31 mouse cellular contexts compared by ENCODE assay signal in the genomic region with DNA sequence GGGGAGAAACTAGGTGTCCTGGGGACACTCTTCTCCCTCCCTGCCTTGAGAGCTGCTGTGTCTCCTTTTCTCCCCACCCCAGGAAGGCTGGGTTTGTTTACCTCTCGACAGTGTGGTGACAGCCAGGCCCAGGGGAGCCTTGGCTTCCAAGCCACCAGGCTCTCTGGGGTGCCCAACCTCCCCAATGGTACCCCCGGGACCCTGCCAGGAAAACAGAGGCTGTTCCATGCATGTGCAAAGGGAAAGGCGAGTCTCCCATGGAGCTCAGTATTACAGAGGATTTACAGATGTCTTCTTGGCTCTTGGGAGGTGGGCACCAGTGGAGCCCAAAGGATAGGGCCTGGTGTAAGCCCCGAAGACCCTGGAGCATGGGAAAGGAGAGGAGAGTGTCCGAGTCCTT. TPM values are rescaled to one million over a fixed set of nuclear protein-coding genes. Genes with fewer than 3 reads are reported as not detected.
DNase-seq lines count a peak whose midpoint lies in the region; ATAC-seq and TF ChIP-seq lines count a peak whose summit lies in the region.
"Had no signal": no experiment of that assay in that cellular context is flagged by ENCODE, and none has a peak within 500 bp of the region (broad histone marks: within the 10 kb centered on the region; RNA-seq: fewer than 3 reads in every experiment).

No protein-coding gene starts in this region.

- no peaks in the 10 kb centered on the region for H3K9me3 ChIP-seq in midbrain, embryonic 11.5 days (ENCODE audit: control insufficient read depth, low read length)
- H3K9me3 ChIP-seq in midbrain, postnatal 0 days (ENCODE audit: low read length), result no peaks in the 10 kb centered on the region
- H3K9me3 ChIP-seq: forebrain, embryonic 12.5 days; heart, embryonic 12.5 days; hindbrain, embryonic 13.5 days; midbrain, embryonic 12.5 days; neural tube, embryonic 12.5 days had no signal

- peak; percentile 73 for DNase-seq in adrenal gland, postnatal 10 days
- DNase-seq in adrenal gland, postnatal 4 days (ENCODE audit: low spot score in 2 of 2), result no peak
- no peak for DNase-seq in gastrocnemius, adult 2 months
- no peak for DNase-seq in gastrocnemius, postnatal 36 days
- DNase-seq in midbrain, embryonic 11.5 days (ENCODE audit: low spot score, missing footprints), result peak; percentile 84
- DNase-seq in midbrain, postnatal 0 days (ENCODE audit: low spot score), result no peak
- peak; percentile 42 for DNase-seq in thymus, postnatal 4 days
- DNase-seq in thymus, adult 18-20 months, result no peak
- DNase-seq: adrenal gland, adult 8-10 months; cerebellum, postnatal 10 days; gastrocnemius, postnatal 14 days; heart, postnatal 4 days; kidney, adult 9 months; kidney, postnatal 10 days; liver; lung, adult 2 months; lung, postnatal 10 days; right cerebral cortex, postnatal 4 days had no signal

- peaks cover 10% of the 10 kb centered on the region for H3K27me3 ChIP-seq in midbrain, embryonic 11.5 days (ENCODE audit: control insufficient read depth, insufficient read depth, low read length)
- peaks cover 4% of the 10 kb centered on the region; the same call in 1 of the 2 replicates for H3K27me3 ChIP-seq in midbrain, postnatal 0 days (ENCODE audit: insufficient read depth, low read length)

- no peak for ATAC-seq in midbrain, embryonic 11.5 days (ENCODE audit: low FRiP score)
- no peak for ATAC-seq in midbrain, postnatal 0 days (ENCODE audit: low FRiP score)
- ATAC-seq: activated CD4-positive, CD25-positive, alpha-beta regulatory T cell, adult 4 months; intestine, embryonic 16.5 days had no signal

- H3K4me1 ChIP-seq in midbrain, embryonic 11.5 days (ENCODE audit: control insufficient read depth, insufficient read depth, low read length), result peaks cover 31% of the 10 kb centered on the region
- peaks cover 10% of the 10 kb centered on the region; the same call in 1 of the 2 replicates for H3K4me1 ChIP-seq in midbrain, postnatal 0 days (ENCODE audit: insufficient read depth, low read length)

- intact Hi-C loops in gastrocnemius, adult 2 months (cut with DNase I), result no loop called here
- intact Hi-C loops in gastrocnemius, postnatal 36 days (cut with DNase I), result no loop called here

- TF ChIP-seq CTCF in gastrocnemius, adult 2 months (IDR thresholded peaks at IDR 0.05), result no peak
- no peak for TF ChIP-seq CTCF in midbrain, postnatal 0 days (IDR thresholded peaks at IDR 0.05)

- H3K36me3 ChIP-seq in midbrain, embryonic 11.5 days (ENCODE audit: control insufficient read depth, insufficient read depth, low read length), result no peaks in the 10 kb centered on the region
- no peaks in the 10 kb centered on the region for H3K36me3 ChIP-seq in midbrain, postnatal 0 days (ENCODE audit: insufficient read depth, low read length)
- H3K36me3 ChIP-seq: forebrain, embryonic 12.5 days; heart, embryonic 12.5 days; hindbrain, embryonic 13.5 days; midbrain, embryonic 12.5 days; neural tube, embryonic 12.5 days had no signal

- H3K27ac ChIP-seq in gastrocnemius, adult 2 months, result peak overlapping the region; percentile 91
- H3K27ac ChIP-seq in midbrain, embryonic 11.5 days (ENCODE audit: low read depth, low read length), result no peak overlapping the region; the same call in 1 of the 2 replicates
- no peak overlapping the region for H3K27ac ChIP-seq in midbrain, postnatal 0 days (ENCODE audit: low read depth, low read length)
- H3K27ac ChIP-seq: liver, embryonic 14.5 days; macrophage; midbrain, embryonic 12.5 days; neural tube, embryonic 12.5 days; stomach, postnatal 0 days had no signal

- H3K4me2 ChIP-seq in midbrain, embryonic 11.5 days, result no peak overlapping the region; the same call in 1 of the 2 replicates
- H3K4me2 ChIP-seq in midbrain, postnatal 0 days (ENCODE audit: low read depth, low read length, poor library complexity, severe bottlenecking), result no peak overlapping the region
- H3K4me2 ChIP-seq: heart, embryonic 12.5 days had no signal

- 48% methylated on average over 5 of the region's 5 CpGs for WGBS in midbrain, embryonic 11.5 days
- 64% methylated on average over 5 of the region's 5 CpGs for WGBS in midbrain, postnatal 0 days

- no peak overlapping the region for H3K9ac ChIP-seq in midbrain, embryonic 11.5 days (ENCODE audit: low read length)
- no peak overlapping the region for H3K9ac ChIP-seq in midbrain, postnatal 0 days (replicated peaks; ENCODE audit: low read length, poor library complexity, severe bottlenecking)
- H3K9ac ChIP-seq: forebrain, embryonic 12.5 days; heart, embryonic 12.5 days; hindbrain, embryonic 13.5 days; liver, embryonic 14.5 days; midbrain, embryonic 12.5 days; neural tube, embryonic 12.5 days had no signal

- no peak overlapping the region for H3K4me3 ChIP-seq in gastrocnemius, adult 2 months
- no peak overlapping the region for H3K4me3 ChIP-seq in midbrain, embryonic 11.5 days (ENCODE audit: low read depth, low read length)
- no peak overlapping the region for H3K4me3 ChIP-seq in midbrain, postnatal 0 days (ENCODE audit: low read depth, low read length)
- H3K4me3 ChIP-seq: erythroblast, embryonic 14.5 days; forebrain, embryonic 12.5 days; heart, embryonic 12.5 days; hindbrain, embryonic 13.5 days; midbrain, embryonic 12.5 days; neural tube, embryonic 12.5 days had no signal

RNA-seq across cellular contexts. Expression of a gene that starts 2.7 kb away (rescaled TPM):
- total RNA-seq in adrenal gland, postnatal 10 days (2021), result 100 to 1,000 TPM; 351 to 403 TPM
- total RNA-seq in adrenal gland, postnatal 4 days (2021), result 10 to 100 TPM; 62.1 to 65.9 TPM
- total RNA-seq in gastrocnemius, adult 2 months (2021), result 10 to 100 TPM in 1 of 2 experiments, 1 to 10 TPM in 1; 9.9 to 10.3 TPM
- 10 to 100 TPM; 10.5 to 15.5 TPM for total RNA-seq in gastrocnemius, postnatal 36 days (2021)
- polyA plus RNA-seq in midbrain, embryonic 11.5 days (2014; fragmentation: Nextera tagmentation; extraction: Ambion mirVana), result 36.9 and 42.0 TPM in 2 replicates
- total RNA-seq in midbrain, postnatal 0 days (2014; rRNA removed), result 35.6 and 37.5 TPM in 2 replicates
- polyA plus RNA-seq in midbrain, postnatal 0 days (2015; fragmentation: Nextera tagmentation; extraction: Ambion mirVana), result 60.6 and 62.1 TPM in 2 replicates

RNA-seq across cellular contexts. Expression of a gene that starts 34.1 kb away (rescaled TPM):
- total RNA-seq in adrenal gland, postnatal 10 days (2021), result 1 to 10 TPM; 4.2 to 5.6 TPM
- 10 to 100 TPM; 11.1 to 11.7 TPM for total RNA-seq in adrenal gland, postnatal 4 days (2021)
- under 1 TPM; 0.36 to 0.73 TPM for total RNA-seq in gastrocnemius, adult 2 months (2021)
- total RNA-seq in gastrocnemius, postnatal 36 days (2021), result under 1 TPM; 0.43 to 0.54 TPM
- polyA plus RNA-seq in midbrain, embryonic 11.5 days (2014; fragmentation: Nextera tagmentation; extraction: Ambion mirVana), result 0.53 and 0.58 TPM in 2 replicates
- total RNA-seq in midbrain, postnatal 0 days (2014; rRNA removed), result 31.9 and 40.2 TPM in 2 replicates
- 15.4 and 16.6 TPM in 2 replicates for polyA plus RNA-seq in midbrain, postnatal 0 days (2015; fragmentation: Nextera tagmentation; extraction: Ambion mirVana)
- total RNA-seq: CH12.LX; common myeloid progenitor, adult 5-6 weeks had no signal
- polyA plus RNA-seq: activated CD4-positive, CD25-positive, alpha-beta regulatory T cell, adult 4 months; macrophage had no signal

RNA-seq across cellular contexts. Expression of a gene that starts 48.6 kb away (rescaled TPM):
- 10 to 100 TPM; 21.4 to 29.1 TPM for total RNA-seq in adrenal gland, postnatal 10 days (2021)
- total RNA-seq in adrenal gland, postnatal 4 days (2021), result 10 to 100 TPM; 32.5 to 33.7 TPM
- 10 to 100 TPM; 16.3 to 18.4 TPM for total RNA-seq in gastrocnemius, adult 2 months (2021)
- 10 to 100 TPM; 12.8 to 15.7 TPM for total RNA-seq in gastrocnemius, postnatal 36 days (2021)
- polyA plus RNA-seq in midbrain, embryonic 11.5 days (2014; fragmentation: Nextera tagmentation; extraction: Ambion mirVana), result 60.5 and 64.4 TPM in 2 replicates
- total RNA-seq in midbrain, postnatal 0 days (2014; rRNA removed), result 17.8 and 25.2 TPM in 2 replicates
- 18.8 and 20.9 TPM in 2 replicates for polyA plus RNA-seq in midbrain, postnatal 0 days (2015; fragmentation: Nextera tagmentation; extraction: Ambion mirVana)

RNA-seq across cellular contexts. Expression of a gene that starts 58.9 kb away (rescaled TPM):
- 10 to 100 TPM in 1 of 2 experiments, 1 to 10 TPM in 1; 9.5 to 14.1 TPM for total RNA-seq in adrenal gland, postnatal 10 days (2021)
- 10 to 100 TPM; 11.7 TPM for total RNA-seq in adrenal gland, postnatal 4 days (2021)
- total RNA-seq in gastrocnemius, adult 2 months (2021), result 1 to 10 TPM; 2.9 to 4.0 TPM
- 1 to 10 TPM; 3.2 to 3.4 TPM for total RNA-seq in gastrocnemius, postnatal 36 days (2021)
- 30.1 and 30.5 TPM in 2 replicates for polyA plus RNA-seq in midbrain, embryonic 11.5 days (2014; fragmentation: Nextera tagmentation; extraction: Ambion mirVana)
- 14.4 and 21.2 TPM in 2 replicates for total RNA-seq in midbrain, postnatal 0 days (2014; rRNA removed)
- polyA plus RNA-seq in midbrain, postnatal 0 days (2015; fragmentation: Nextera tagmentation; extraction: Ambion mirVana), result 24.2 and 25.4 TPM in 2 replicates

Comparison
In these comparisons a context has a peak if more than half of its experiments do, and no peak if none do; other contexts are left out.
1. DNase-seq: peak in adrenal gland, postnatal 10 days (single experiment), midbrain, embryonic 11.5 days (single experiment) and thymus, postnatal 4 days (single experiment); none in adrenal gland, postnatal 4 days (0 of 2), gastrocnemius, adult 2 months (single experiment), gastrocnemius, postnatal 36 days (0 of 2), midbrain, postnatal 0 days (single experiment) and thymus, adult 18-20 months (0 of 2).